Mouse (Mus musculus) Patski (cell line): ENCODE data around the gene Calcr. TPM values are rescaled to one million over a fixed set of nuclear protein-coding genes. Genes with fewer than 3 reads are reported as not detected.
A peak's percentile ranks its signal among the peaks of the same experiment; 100 is the strongest.
"Not testable (repeated sequence)": the region's sequence is repeated elsewhere in the genome, so short reads cannot be mapped to it uniquely, and the experiment has no call there.

ENCODE experiments used
- ATAC-seq: fragments of 100-300 bp; one replicate; pipeline ENCODE4 v1.8.0; 2021
- CTCF ChIA-PET: fragments of 350-600 bp; sonication (Branson Sonifier 250); formaldehyde crosslinking; loops from one replicate; lab custom pipeline; 2022; ENCODE audit warnings: inconsistent platforms; lab: Charles Lee
- POLR2A ChIA-PET: fragments of 350-600 bp; sonication (Branson Sonifier 250); formaldehyde crosslinking; loops from one replicate; lab custom pipeline; 2022; ENCODE audit warnings: antibody characterized with exemption, inconsistent platforms; lab: Charles Lee
- DNase-seq: peaks from one replicate; pipeline ENCODE4 v3.0.0-alpha.2; 2011; ENCODE audit warnings: low read depth, low spot score
- H3K27me3 ChIP-seq: fragments of 371-371 bp; one replicate; pipeline ENCODE4 v1.5.1; 2021
- CTCF ChIP-seq: fragments of 100-300 bp; IDR thresholded peaks from one replicate; pipeline ENCODE4 v1.5.1; 2021
- in situ Hi-C: fragments of 300-500 bp; cut with MboI; formaldehyde crosslinking; loops from 3 replicates; pipeline ENCODE4 v1.11.1; 2018; ENCODE audit warnings: low pct_unique_long_range_greater_than_20kb, mixed read lengths
- polyA plus RNA-seq: library from polyadenylated mRNA; unstranded; gene quantifications from one replicate; pipeline ENCODE4 v1.2.3, GENCODE M21; 2021

Gene Calcr
- polyA plus RNA-seq, result not detected

DNA sequence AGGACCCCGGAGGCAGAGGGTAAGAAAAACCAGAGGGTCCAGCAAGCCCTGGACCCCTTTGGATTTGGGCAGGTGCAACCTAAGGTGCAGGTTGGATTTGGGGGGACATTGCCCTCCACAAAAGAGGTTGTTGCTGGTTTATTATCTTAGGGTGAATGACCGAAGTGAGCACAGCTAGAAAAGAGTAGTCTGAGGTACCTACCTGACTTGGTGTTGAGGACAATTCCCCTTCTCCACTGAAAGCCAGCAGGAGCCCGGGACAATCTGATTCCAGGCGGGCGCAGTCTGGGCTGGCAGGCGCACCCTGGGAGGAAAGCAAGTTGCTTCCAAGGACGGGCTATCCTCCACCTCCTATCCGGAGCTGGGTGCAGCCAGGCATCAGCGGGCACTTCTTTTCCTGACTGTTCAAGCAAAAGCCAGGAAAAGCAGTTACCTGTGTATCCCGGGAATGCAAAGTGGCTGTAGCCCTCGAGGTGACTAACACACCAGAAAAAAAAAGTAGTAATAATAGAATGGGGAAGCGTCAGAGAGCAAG, at the start of gene Calcr:
Gene Calcr (minus strand): TSS at position 485 of the 535 bp plus-strand sequence.
- no peak for TF ChIP-seq CTCF
- peaks cover 71% of the 10 kb centered on the region for H3K27me3 ChIP-seq
- in situ Hi-C loops, result no loop called here
- DNase-seq, result no peak
- ChIA-PET CTCF (no interaction called here), POLR2A (no interaction called here)
- no peak for ATAC-seq

DNA sequence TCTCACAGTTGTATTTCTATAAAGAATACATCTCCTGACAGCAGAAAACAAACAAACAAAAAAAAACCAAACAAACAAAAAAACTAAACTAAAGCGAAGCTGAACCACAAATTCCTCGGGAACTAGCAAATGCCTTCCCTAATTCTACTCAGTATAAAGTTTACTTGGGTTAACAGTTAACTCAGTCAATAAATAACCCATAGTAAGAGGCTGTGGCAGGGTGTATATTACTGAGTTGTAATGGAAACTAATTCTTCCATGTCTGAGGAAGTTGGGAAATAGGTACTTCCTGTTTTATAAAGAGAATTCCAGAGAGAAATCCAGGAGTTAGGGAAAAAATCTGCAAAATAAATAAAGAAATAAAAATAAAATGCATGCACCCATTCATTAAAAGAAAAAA, 3.0 kb upstream of the Calcr start:
- in situ Hi-C loops, result no loop called here
- TF ChIP-seq CTCF, result no peak
- H3K27me3 ChIP-seq, result peaks cover 68% of the 10 kb centered on the region
- ChIA-PET POLR2A (no interaction called here), CTCF (no interaction called here)
- no peak for DNase-seq
- ATAC-seq, result no peak

DNA sequence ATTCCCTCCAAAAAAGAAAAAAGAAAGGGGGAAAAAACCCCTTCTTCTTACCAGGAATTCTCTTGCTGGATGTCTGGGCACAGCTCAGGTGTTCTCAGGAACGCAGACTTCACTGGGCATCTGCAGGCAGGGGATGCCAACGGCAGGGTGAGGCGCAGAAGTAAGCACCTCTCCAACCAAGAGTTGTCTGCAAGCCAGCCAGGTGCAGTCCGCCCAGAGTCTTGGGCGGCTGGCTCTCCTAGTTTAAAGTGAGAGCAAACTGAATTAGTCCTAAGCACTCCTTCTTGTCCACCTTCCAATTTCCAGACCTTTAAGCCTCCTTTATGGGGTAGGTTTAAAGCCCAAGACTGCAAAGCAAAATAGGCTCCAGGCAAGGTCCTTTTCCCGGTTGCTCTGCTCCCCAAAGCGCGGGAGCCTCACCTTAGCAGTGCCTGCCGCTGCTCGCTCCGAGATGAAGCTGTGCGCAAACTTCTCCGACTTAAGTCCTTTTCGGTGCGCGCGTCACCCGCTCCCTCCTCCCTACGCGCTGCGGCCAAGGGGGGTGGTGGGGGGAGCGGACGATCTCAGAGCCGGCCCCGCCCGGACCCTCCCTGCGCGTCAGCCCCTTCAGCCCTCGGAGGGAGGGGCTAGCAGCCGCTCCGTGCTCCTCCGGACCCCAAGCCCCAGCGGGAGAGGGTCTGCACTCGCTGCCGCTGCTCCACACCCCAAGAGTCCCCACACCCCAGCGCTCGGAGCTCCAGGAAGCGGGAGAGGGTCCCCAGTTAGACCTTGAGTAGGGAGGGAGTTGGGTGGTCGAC, 1.1 kb downstream of the Calcr start:
- no peak for TF ChIP-seq CTCF
- ChIA-PET CTCF (no interaction called here), POLR2A (no interaction called here)
- ATAC-seq (no peak), DNase-seq (no peak)
- in situ Hi-C loops, result no loop called here
- H3K27me3 ChIP-seq, result peaks cover 71% of the 10 kb centered on the region

DNA sequence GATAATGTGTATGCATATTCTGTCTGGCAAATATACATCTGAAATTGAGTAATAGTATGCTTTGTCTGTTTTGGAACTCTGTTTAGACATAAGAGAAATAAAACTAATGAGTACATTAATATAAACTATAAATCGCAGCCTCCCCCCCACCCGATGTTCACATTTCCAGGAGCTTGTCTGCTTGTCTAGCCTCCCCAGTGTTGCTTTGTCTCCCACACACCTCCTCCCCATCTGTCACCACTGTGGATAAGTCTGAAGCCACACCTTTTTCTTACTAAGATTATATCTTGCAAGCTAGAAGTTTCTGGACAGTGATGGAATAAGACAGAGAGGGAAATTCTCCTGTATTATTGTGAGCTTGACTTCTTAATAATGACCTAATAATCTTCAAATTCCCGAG, 12.9 kb downstream of the Calcr start:
- TF ChIP-seq CTCF, result no peak
- ChIA-PET POLR2A (no interaction called here), CTCF (no interaction called here)
- no peak for DNase-seq
- in situ Hi-C loops, result no loop called here
- ATAC-seq, result no peak
- H3K27me3 ChIP-seq, result peaks cover 77% of the 10 kb centered on the region

DNA sequence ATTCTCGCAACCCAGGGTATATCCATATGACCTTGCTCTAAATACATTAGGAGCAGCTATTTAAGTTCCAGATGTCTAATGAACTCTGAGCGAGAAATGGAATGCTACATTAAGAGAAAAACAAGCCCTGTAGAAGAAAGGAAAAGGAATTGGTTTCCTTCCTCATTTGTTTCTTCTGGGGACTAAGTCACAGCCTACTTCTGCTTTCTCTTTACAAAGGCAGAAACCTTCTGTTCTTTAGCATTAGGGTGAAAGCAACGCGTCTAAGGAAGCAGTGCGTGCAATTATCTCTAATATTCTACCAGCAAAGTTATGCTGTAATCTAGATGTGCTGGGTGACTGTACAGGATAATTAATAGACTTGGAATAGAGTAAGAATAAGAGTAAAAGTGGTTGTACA, 14.9 kb downstream of the Calcr start:
- TF ChIP-seq CTCF, result no peak
- DNase-seq (no peak), ATAC-seq (no peak)
- POLR2A ChIA-PET, result no interaction called here
- peaks cover 73% of the 10 kb centered on the region for H3K27me3 ChIP-seq
- in situ Hi-C loops, result no loop called here
- CTCF ChIA-PET, result interaction anchor here (1.9 kb wide), 1 partner anchor 23 kb away, joined by 4 read pairs; no protein-coding TSS in a partner anchor

DNA sequence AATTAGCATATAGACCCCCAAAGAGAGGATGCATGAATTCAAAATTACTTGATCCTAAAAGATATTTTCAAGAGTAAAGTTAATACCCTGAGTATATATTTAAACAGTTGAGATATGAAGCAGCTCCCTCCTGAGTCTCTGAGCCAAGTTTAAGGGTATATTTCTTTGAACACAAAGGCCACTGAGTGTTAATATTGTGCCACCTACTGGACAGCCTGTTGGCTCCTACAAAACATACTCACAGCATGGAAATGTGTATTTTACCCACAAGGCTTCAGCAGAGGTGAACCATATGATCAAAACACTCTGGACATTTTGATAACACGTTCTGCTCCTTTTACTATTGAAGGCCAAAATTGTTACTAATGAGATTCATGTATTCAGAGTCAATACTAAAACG, 19.0 kb downstream of the Calcr start:
- in situ Hi-C loops, result no loop called here
- H3K27me3 ChIP-seq, result peaks cover 51% of the 10 kb centered on the region
- peak; percentile 49 for TF ChIP-seq CTCF
- POLR2A ChIA-PET, result no interaction called here
- CTCF ChIA-PET, result interaction anchor here (0.6 to 2.3 kb wide), 3 partner anchors 11 to 34 kb away, joined by 3 to 7 read pairs (median 3); no protein-coding TSS in a partner anchor
- no peak for ATAC-seq
- no peak for DNase-seq

DNA sequence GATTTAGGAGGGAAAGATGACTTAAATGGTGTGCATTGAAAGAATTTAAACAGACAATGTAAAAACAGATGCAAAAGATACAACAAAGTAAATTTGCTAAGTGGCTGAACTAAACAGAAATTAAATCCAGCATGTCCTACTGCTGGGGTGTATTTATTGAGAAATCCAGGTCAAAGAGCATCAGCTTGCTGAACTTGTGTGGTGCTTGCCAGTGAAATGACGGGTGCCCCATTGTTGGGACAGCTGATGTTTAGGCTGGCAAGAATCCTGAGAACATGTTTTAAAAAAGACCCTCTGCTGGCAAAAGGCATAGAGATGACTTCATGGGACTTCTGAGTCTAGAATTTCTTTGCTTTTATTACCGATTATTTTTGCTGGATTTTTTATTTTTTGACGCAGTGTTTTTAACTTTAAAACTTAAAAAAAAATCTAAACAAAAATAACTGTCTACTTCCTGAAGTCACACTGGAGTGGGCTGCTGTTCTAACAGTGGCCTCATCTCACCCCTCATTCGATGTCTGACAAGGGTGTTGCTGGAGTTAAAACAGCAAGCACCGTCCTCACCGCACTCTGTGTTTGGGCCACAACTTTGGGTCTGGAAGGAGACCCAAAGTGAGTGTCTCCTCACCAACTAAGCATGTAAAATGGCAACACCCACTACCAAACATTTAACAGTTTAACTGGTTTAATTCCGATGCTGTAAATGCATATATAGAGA, 22.4 kb downstream of the Calcr start:
- H3K27me3 ChIP-seq, result peaks cover 59% of the 10 kb centered on the region
- no peak for TF ChIP-seq CTCF
- POLR2A ChIA-PET, result no interaction called here
- DNase-seq (no peak), ATAC-seq (no peak)
- CTCF ChIA-PET, result no interaction called here
- in situ Hi-C loops, result no loop called here

DNA sequence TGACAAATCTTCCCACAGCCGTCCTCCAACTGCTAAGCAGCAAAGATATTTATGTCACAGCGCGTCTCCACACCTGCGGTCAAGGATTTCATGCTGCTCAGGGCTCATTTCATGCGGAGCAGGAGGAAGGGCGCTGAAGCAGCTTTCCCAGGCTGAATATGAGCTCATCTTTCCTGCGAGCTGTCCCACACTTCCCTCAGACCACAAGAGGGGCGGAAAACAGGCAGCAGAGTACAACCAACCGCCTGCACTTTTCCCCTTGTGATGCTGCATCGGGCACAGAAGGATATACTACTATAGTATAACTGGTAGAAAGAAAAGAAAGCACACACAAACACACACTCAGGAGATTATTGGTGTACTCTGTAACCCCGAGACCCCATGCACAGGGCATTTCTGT, 23.2 kb downstream of the Calcr start:
- in situ Hi-C loops, result no loop called here
- no peak for TF ChIP-seq CTCF
- no peak for ATAC-seq
- DNase-seq, result no peak
- POLR2A ChIA-PET, result no interaction called here
- peaks cover 58% of the 10 kb centered on the region for H3K27me3 ChIP-seq
- CTCF ChIA-PET, result no interaction called here

DNA sequence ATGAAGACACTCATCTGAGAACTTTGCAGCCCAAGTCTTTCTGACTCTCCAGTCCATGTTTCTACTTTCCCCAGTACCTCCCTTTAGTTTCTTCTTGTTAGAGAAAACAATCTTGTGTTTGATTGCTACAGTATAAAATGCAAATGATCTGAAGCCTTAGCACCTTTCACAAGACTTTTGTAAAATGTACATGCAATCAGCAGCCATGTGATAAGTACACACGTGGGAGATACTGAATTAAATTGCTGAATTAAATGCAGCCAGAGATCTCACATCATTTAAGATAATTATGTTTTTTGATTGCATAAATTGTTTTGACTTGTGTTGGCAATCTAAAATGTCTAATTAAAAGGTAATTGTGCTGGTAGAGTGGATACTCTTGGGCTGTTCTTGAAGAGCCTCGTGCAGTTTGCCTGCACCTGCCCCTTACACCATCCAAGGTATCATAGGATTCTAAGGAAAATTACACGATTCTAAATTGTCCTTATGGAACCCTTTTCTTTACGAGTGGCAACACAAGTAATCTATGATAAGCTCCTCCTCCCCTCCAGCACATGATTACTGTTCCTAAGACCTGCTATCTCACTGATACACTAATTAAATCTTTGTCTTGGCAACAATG, 34.2 kb downstream of the Calcr start:
- in situ Hi-C loops, result no loop called here
- CTCF ChIA-PET, result interaction anchor here (0.5 kb wide), 1 partner anchor 1445 kb away, joined by 3 read pairs; no protein-coding TSS in a partner anchor
- POLR2A ChIA-PET, result no interaction called here
- H3K27me3 ChIP-seq, result peaks cover 83% of the 10 kb centered on the region
- DNase-seq (no peak), ATAC-seq (no peak)
- TF ChIP-seq CTCF, result no peak

DNA sequence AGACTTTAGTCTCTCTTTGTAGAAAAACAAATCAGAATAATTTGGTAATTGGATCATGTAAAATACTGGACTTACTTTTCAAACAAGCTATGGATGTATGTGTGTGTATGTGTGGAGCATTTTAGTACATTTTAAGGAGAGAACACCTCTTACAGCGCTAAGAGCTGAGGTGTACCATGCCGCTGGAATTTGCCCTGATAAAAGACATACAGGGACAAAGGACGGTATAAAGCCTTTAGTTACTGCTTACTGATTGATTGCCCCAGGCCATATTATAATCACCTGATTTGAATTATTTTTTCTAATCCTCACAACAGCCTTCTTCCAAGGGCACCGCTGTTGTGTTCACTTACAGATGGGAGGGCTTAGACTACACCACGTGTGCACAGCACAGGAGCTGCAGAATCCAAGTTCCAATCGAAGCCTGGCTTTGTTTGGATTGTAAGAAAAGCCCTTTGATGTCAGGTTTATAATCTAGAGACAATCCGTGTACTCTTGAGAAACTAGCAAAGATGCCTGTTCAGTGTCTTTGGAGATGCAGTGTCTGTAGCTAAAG, 76.3 kb downstream of the Calcr start:
- no peak for TF ChIP-seq CTCF
- peaks cover 53% of the 10 kb centered on the region for H3K27me3 ChIP-seq
- ChIA-PET CTCF (no interaction called here), POLR2A (no interaction called here)
- DNase-seq, result no peak
- in situ Hi-C loops, result no loop called here
- ATAC-seq, result no peak

DNA sequence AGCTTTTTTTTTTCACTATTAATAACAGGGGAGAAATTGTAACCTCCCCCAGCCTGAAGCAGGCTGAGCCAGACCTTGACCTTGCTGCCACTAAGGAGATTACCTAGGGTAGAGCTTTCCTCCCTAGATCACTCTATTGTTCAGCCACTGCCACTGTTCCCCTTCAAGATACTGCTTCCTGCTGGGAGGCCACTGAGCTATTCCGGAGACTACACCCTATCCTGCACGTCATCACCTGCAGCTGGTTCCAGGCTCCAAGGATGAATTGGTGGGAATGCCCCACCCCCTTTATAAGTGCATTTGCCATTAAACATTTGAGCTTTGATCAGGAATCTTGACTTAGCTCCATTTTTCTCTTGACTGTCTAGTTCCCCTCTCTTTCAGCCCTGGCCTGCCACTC, 86.2 kb downstream of the Calcr start:
- ATAC-seq, in situ Hi-C loops, DNase-seq: not testable (repeated sequence)
- peaks cover 15% of the 10 kb centered on the region for H3K27me3 ChIP-seq
- ChIA-PET CTCF (interaction anchor here (1.3 kb wide), 1 partner anchor 45 kb away, joined by 3 read pairs; no protein-coding TSS in a partner anchor), POLR2A (interaction anchor here (0.6 kb wide), 1 partner anchor 90 kb away, joined by 4 read pairs; no protein-coding TSS in a partner anchor)
